In genomic region chr14:28535814-28536213, GRCm38 (mm10) we compare ENCODE assay signal across 11 mouse cellular contexts. TPM values are rescaled to one million over a fixed set of nuclear protein-coding genes. Genes with fewer than 3 reads are reported as not detected.
DNase-seq lines count a peak whose midpoint lies in the region; ATAC-seq and TF ChIP-seq lines count a peak whose summit lies in the region.
"Had no signal": no experiment of that assay in that cellular context is flagged by ENCODE, and none has a peak within 500 bp of the region (broad histone marks: within the 10 kb centered on the region; RNA-seq: fewer than 3 reads in every experiment).

No protein-coding gene starts in this region.

- no peak overlapping the region for H3K27ac ChIP-seq in hindbrain, embryonic 14.5 days
- H3K27ac ChIP-seq in hindbrain, embryonic 12.5 days: no peak overlapping the region
- no peak overlapping the region for H3K27ac ChIP-seq in stomach, postnatal 0 days (replicated peaks)

- H3K4me1 ChIP-seq in hindbrain, embryonic 14.5 days (replicated peaks; ENCODE audit: control insufficient read depth, insufficient read depth, low read length): no peaks in the 10 kb centered on the region
- no peaks in the 10 kb centered on the region for H3K4me1 ChIP-seq in hindbrain, embryonic 12.5 days
- no peaks in the 10 kb centered on the region for H3K4me1 ChIP-seq in stomach, postnatal 0 days (replicated peaks; ENCODE audit: control insufficient read depth, insufficient read depth)

- H3K9me3 ChIP-seq in hindbrain, embryonic 14.5 days (ENCODE audit: control insufficient read depth, low read length): no peaks in the 10 kb centered on the region
- no peaks in the 10 kb centered on the region for H3K9me3 ChIP-seq in hindbrain, embryonic 12.5 days (replicated peaks)
- H3K9me3 ChIP-seq in stomach, postnatal 0 days (ENCODE audit: control insufficient read depth, low read length): no peaks in the 10 kb centered on the region

- no peak for TF ChIP-seq CTCF in stomach, postnatal 0 days (IDR thresholded peaks at IDR 0.05; ENCODE audit: low read depth)

- H3K4me3 ChIP-seq in hindbrain, embryonic 14.5 days (replicated peaks; ENCODE audit: low read length): no peak overlapping the region
- no peak overlapping the region for H3K4me3 ChIP-seq in hindbrain, embryonic 12.5 days
- no peak overlapping the region for H3K4me3 ChIP-seq in stomach, postnatal 0 days (ENCODE audit: low read depth, low read length)
- H3K4me3 ChIP-seq: myocyte had no signal

- H3K36me3 ChIP-seq in hindbrain, embryonic 14.5 days (replicated peaks; ENCODE audit: control insufficient read depth, insufficient read depth): no peaks in the 10 kb centered on the region
- no peaks in the 10 kb centered on the region for H3K36me3 ChIP-seq in hindbrain, embryonic 12.5 days
- no peaks in the 10 kb centered on the region for H3K36me3 ChIP-seq in stomach, postnatal 0 days (ENCODE audit: control insufficient read depth, insufficient read depth, low read length)

- 80% methylated on average over 4 of the region's 4 CpGs for WGBS in hindbrain, embryonic 14.5 days
- 79% methylated on average over 4 of the region's 4 CpGs for WGBS in hindbrain, embryonic 12.5 days
- 67% methylated on average over 4 of the region's 4 CpGs for WGBS in stomach, postnatal 0 days

- peak; percentile 49 for DNase-seq in hindbrain, embryonic 14.5 days (ENCODE audit: low spot score)
- DNase-seq in Muller cell, postnatal 12 days (ENCODE audit: inconsistent ontology term): peak; percentile 80
- peak; percentile 71 for DNase-seq in cerebellum, adult 11-12 months
- peak; percentile 63 for DNase-seq in heart, postnatal 4 days
- no peak for DNase-seq in yolk sac, embryonic 10.5 days (ENCODE audit: low spot score)
- no peak for DNase-seq in stomach, postnatal 0 days (ENCODE audit: low spot score)
- DNase-seq: lung, embryonic 14.5 days had no signal

- H3K27me3 ChIP-seq in hindbrain, embryonic 14.5 days (ENCODE audit: control insufficient read depth, insufficient read depth, low read length): no peaks in the 10 kb centered on the region
- no peaks in the 10 kb centered on the region for H3K27me3 ChIP-seq in hindbrain, embryonic 12.5 days
- no peaks in the 10 kb centered on the region for H3K27me3 ChIP-seq in stomach, postnatal 0 days (ENCODE audit: control insufficient read depth, insufficient read depth, low read length)

- TF ChIP-seq EP300 in stomach, postnatal 0 days (optimal IDR thresholded peaks at IDR 0.05): no peak

- H3K9ac ChIP-seq in hindbrain, embryonic 14.5 days: no peak overlapping the region
- H3K9ac ChIP-seq in hindbrain, embryonic 12.5 days: no peak overlapping the region
- no peak overlapping the region for H3K9ac ChIP-seq in stomach, postnatal 0 days (ENCODE audit: low read length)
- H3K9ac ChIP-seq: lung, embryonic 14.5 days had no signal

- no peak; the same call in 1 of the 2 replicates for ATAC-seq in hindbrain, embryonic 14.5 days (ENCODE audit: low FRiP score)
- ATAC-seq in hindbrain, embryonic 12.5 days (ENCODE audit: low FRiP score): no peak
- ATAC-seq in erythroblast, adult 5-6 weeks (replicated peaks; ENCODE audit: low FRiP score, poor library complexity, severe bottlenecking): no peak
- ATAC-seq in stomach, postnatal 0 days (ENCODE audit: low FRiP score, low TSS enrichment): no peak
- ATAC-seq: intestine, postnatal 0 days had no signal

- H3K4me2 ChIP-seq in hindbrain, embryonic 14.5 days (replicated peaks): no peak overlapping the region
- H3K4me2 ChIP-seq in hindbrain, embryonic 12.5 days (replicated peaks): no peak overlapping the region
- no peak overlapping the region for H3K4me2 ChIP-seq in stomach, postnatal 0 days (replicated peaks; ENCODE audit: low read depth)
- H3K4me2 ChIP-seq: lung, embryonic 14.5 days had no signal

RNA-seq across cellular contexts. Expression of gene Wnt5a, which starts 31.3 kb away (rescaled TPM):
- 26.6 and 29.3 TPM in 2 replicates for polyA plus RNA-seq in hindbrain, embryonic 14.5 days (2014; fragmentation: Nextera tagmentation; extraction: Ambion mirVana)
- polyA plus RNA-seq in hindbrain, embryonic 12.5 days (2016; fragmentation: Nextera tagmentation; extraction: Ambion mirVana): 55.4 and 72.7 TPM in 2 replicates
- 10 to 100 TPM; 12.7 to 13.5 TPM for total RNA-seq in heart, postnatal 4 days (2021)
- total RNA-seq in erythroblast, adult 5-6 weeks (2015; ENCODE audit: low replicate concordance): not detected in 2 replicates
- total RNA-seq in erythroblast, adult 5-6 weeks (2017; ENCODE audit: low replicate concordance): not detected in 2 replicates
- polyA plus RNA-seq in stomach, postnatal 0 days (2015; fragmentation: Nextera tagmentation; extraction: Ambion mirVana): 12.2 and 12.9 TPM in 2 replicates

Comparison
In these comparisons a context has a peak if more than half of its experiments do, and no peak if none do; other contexts are left out.
1. DNase-seq: peak in hindbrain, embryonic 14.5 days (single experiment), Muller cell, postnatal 12 days (single experiment), cerebellum, adult 11-12 months (single experiment) and heart, postnatal 4 days (single experiment); none in yolk sac, embryonic 10.5 days (single experiment) and stomach, postnatal 0 days (single experiment).